Mouse (Mus musculus): Measurements from ENCODE around the gene Tbc1d13.

GRCm38 (mm10) chr2:30123729-30124471, 9.6 kb upstream of the Tbc1d13 start:
- TF ChIP-seq CTCF (IDR thresholded peaks at IDR 0.05; ENCODE audit: low read depth, low read length) (no peak), POLR2A (IDR thresholded peaks at IDR 0.05; ENCODE audit: extremely low read depth, insufficient read depth, low read length) (no peak)

Measured in liver, adult 2 months (tissue).